Mouse (Mus musculus): ENCODE measurements at regions not wholly inside any gene's neighbourhood (a gene's known extent, or its start where the extent isn't known, plus 50 kb on each side); places are given as distances from the start of the nearest gene placed in this dataset.

GRCm38 (mm10) chr11:20485371-20485770 lies 57.7 kb upstream of the Sertad2 start:
- Histone ChIP-seq H3K36me3 (ENCODE audit: control insufficient read depth, insufficient read depth, low read length) (no peaks in the 10 kb centered on the region), H3K4me2 (no peak overlapping the region), H3K9ac (ENCODE audit: low read depth, low read length) (no peak overlapping the region), H3K4me1 (replicated peaks; ENCODE audit: control insufficient read depth, insufficient read depth, low read length) (no peaks in the 10 kb centered on the region), H3K9me3 (ENCODE audit: control insufficient read depth, low read length) (no peaks in the 10 kb centered on the region), H3K27ac (ENCODE audit: low read depth, low read length) (no peak overlapping the region), H3K4me3 (ENCODE audit: low read depth, low read length) (no peak overlapping the region), H3K27me3 (replicated peaks; ENCODE audit: control insufficient read depth, insufficient read depth, low read length) (no peaks in the 10 kb centered on the region)
- no peak for DNase-seq (ENCODE audit: low spot score)
- WGBS: 82% methylated on average over 2 of the region's 2 CpGs
- no peak for ATAC-seq (replicated peaks; ENCODE audit: low FRiP score)
